Mouse (Mus musculus) kidney, embryonic 15.5 days (tissue): Measurements from ENCODE around the gene Paqr9. TPM values are rescaled to one million over a fixed set of nuclear protein-coding genes. Genes with fewer than 3 reads are reported as not detected.
A peak's percentile ranks its signal among the peaks of the same experiment; 100 is the strongest.

Source experiments
- ATAC-seq: fragments of 200-750 bp; cut with Nextera tagmentation; replicated peaks from 2 replicates; pipeline ENCODE4 v1.8.0; 2017; ENCODE audit warnings: moderate TSS enrichment; ENCODE audit not compliant: low FRiP score
- H3K27ac ChIP-seq: fragments of 300-500 bp; sonication (generic); 2 replicates; pipeline ENCODE4 v1.5.1; 2015; ENCODE audit warnings: mild to moderate bottlenecking, inconsistent platforms
- H3K27me3 ChIP-seq: fragments of 300-500 bp; sonication (generic); 2 replicates; pipeline ENCODE4 v1.6.1; 2015; ENCODE audit warnings: inconsistent platforms
- H3K36me3 ChIP-seq: fragments of 300-500 bp; sonication (generic); 2 replicates; pipeline ENCODE4 v1.6.1; 2015; ENCODE audit warnings: inconsistent platforms
- H3K4me1 ChIP-seq: fragments of 300-500 bp; sonication (generic); 2 replicates; pipeline ENCODE4 v1.6.1; 2015; ENCODE audit warnings: inconsistent platforms
- H3K4me2 ChIP-seq: fragments of 300-500 bp; sonication (generic); 2 replicates; pipeline ENCODE4 v1.6.1; 2015; ENCODE audit warnings: moderate library complexity, mild to moderate bottlenecking, inconsistent platforms
- H3K4me3 ChIP-seq: fragments of 300-500 bp; sonication (generic); replicated peaks from 2 replicates; pipeline ENCODE4 v1.5.1; 2015; ENCODE audit warnings: mild to moderate bottlenecking, inconsistent platforms
- H3K9ac ChIP-seq: fragments of 300-500 bp; sonication (generic); 2 replicates; pipeline ENCODE4 v1.6.1; 2015; ENCODE audit warnings: mild to moderate bottlenecking, inconsistent platforms
- H3K9me3 ChIP-seq: fragments of 300-500 bp; sonication (generic); replicated peaks from 2 replicates; pipeline ENCODE4 v1.6.1; 2016; ENCODE audit warnings: inconsistent platforms
- WGBS: fragments of 180-500 bp; shearing (Covaris S2); methylation state at CpG from one replicate; pipeline ENCODE4 v1.1.7; 2015; ENCODE audit warnings: mixed read lengths; 5-methylcytosine and 5-hydroxymethylcytosine counted together
- polyA plus RNA-seq: library from polyadenylated mRNA; unstranded; fragments of >200 nt; fragmentation: Nextera tagmentation; extraction: Ambion mirVana; gene quantifications from 2 replicates; pipeline ENCODE4 v1.2.1, GENCODE M21; 2015

The Paqr9 gene
- polyA plus RNA-seq, 1 experiment from 2014 or later, result 1.1 TPM

DNA sequence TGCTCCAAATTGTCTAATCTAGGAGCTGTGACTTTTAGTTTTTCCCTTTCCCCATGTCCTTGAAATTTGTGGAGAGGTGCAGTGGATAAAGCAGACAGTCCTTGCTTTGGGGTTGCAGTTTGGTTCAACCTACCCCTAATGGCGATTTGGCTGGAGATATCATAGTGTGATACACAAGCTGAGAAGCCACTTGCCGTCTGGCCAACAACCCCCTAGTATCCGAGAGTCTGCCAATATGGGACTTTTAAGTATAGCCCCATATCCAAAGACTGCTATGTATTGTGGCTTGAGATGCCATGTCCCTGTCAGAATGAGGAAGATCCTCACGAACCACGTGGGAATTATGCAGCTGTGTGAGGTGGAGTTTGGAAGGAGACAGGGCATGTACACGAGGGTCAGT is 34.1 kb upstream of the Paqr9 start:
- no peaks in the 10 kb centered on the region for H3K27me3 ChIP-seq
- 84% methylated on average over 6 of the region's 6 CpGs for WGBS
- ATAC-seq, result no peak
- no peaks in the 10 kb centered on the region for H3K9me3 ChIP-seq
- H3K4me3 ChIP-seq, result no peak overlapping the region
- H3K4me2 ChIP-seq, result no peak overlapping the region
- H3K27ac ChIP-seq, result no peak overlapping the region
- no peak overlapping the region for H3K9ac ChIP-seq
- peaks cover 6% of the 10 kb centered on the region; the same call in 1 of the 2 replicates for H3K4me1 ChIP-seq
- H3K36me3 ChIP-seq, result no peaks in the 10 kb centered on the region

GRCm38 (mm10) chr9:95525961-95526360 is 33.5 kb upstream of the Paqr9 start:
- Histone ChIP-seq H3K4me3 (no peak overlapping the region), H3K27me3 (no peaks in the 10 kb centered on the region), H3K4me2 (no peak overlapping the region), H3K4me1 (peaks cover 6% of the 10 kb centered on the region; the same call in 1 of the 2 replicates), H3K9ac (no peak overlapping the region), H3K9me3 (no peaks in the 10 kb centered on the region), H3K27ac (no peak overlapping the region), H3K36me3 (no peaks in the 10 kb centered on the region)
- peak; percentile 79; the same call in 1 of the 2 replicates for ATAC-seq
- WGBS, result 25% methylated on average over 2 of the region's 2 CpGs

GRCm38 (mm10) chr9:95527676-95528075 is 31.8 kb upstream of the Paqr9 start:
- no peaks in the 10 kb centered on the region for H3K9me3 ChIP-seq
- no peak for ATAC-seq

DNA sequence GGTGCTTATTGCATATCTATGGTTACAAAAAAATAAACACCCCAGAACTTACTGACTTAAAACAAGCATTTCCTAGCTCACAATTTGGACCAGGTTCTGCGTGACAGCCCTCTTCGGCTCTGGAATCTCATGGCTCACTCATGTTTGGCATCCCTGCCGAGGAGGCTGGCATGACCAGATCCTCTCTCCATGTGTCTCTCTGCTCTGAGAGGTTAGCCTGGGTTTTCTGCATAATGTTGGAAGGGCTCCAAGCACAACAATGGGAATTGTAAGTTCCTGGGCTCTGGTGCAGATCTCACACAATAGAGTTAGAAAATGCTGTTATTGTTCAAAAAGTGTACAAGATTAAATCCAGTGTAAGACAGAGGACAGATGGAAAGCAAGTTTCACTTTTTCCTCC is 28.3 kb upstream of the Paqr9 start:
- no peak for ATAC-seq
- Histone ChIP-seq H3K27me3 (no peaks in the 10 kb centered on the region), H3K4me1 (no peaks in the 10 kb centered on the region), H3K9me3 (no peaks in the 10 kb centered on the region), H3K36me3 (no peaks in the 10 kb centered on the region), H3K4me3 (no peak overlapping the region), H3K27ac (no peak overlapping the region), H3K4me2 (no peak overlapping the region), H3K9ac (no peak overlapping the region)
- 76% methylated on average over 3 of the region's 3 CpGs for WGBS

More at GRCm38 (mm10) chr9:95527676-95528075, 31.8 kb upstream of the Paqr9 start:
- no peak overlapping the region for H3K27ac ChIP-seq
- no peaks in the 10 kb centered on the region for H3K36me3 ChIP-seq
- H3K4me1 ChIP-seq, result no peaks in the 10 kb centered on the region
- no peak overlapping the region for H3K4me2 ChIP-seq
- H3K4me3 ChIP-seq, result no peak overlapping the region
- WGBS, result 50% methylated on average over 2 of the region's 2 CpGs
- H3K27me3 ChIP-seq, result no peaks in the 10 kb centered on the region
- H3K9ac ChIP-seq, result no peak overlapping the region

- no peaks in the 10 kb centered on the region for H3K36me3 ChIP-seq
- no peak for ATAC-seq
- H3K9me3 ChIP-seq, result no peaks in the 10 kb centered on the region
- H3K4me2 ChIP-seq, result no peak overlapping the region
- H3K27me3 ChIP-seq, result no peaks in the 10 kb centered on the region
- H3K9ac ChIP-seq, result no peak overlapping the region
- H3K4me1 ChIP-seq, result no peaks in the 10 kb centered on the region
- no peak overlapping the region for H3K27ac ChIP-seq
- WGBS, result 45% methylated on average over 6 of the region's 6 CpGs
- no peak overlapping the region for H3K4me3 ChIP-seq
These were observed 25.6 kb upstream of the Paqr9 start for GRCm38 (mm10) chr9:95533817-95534216.

DNA sequence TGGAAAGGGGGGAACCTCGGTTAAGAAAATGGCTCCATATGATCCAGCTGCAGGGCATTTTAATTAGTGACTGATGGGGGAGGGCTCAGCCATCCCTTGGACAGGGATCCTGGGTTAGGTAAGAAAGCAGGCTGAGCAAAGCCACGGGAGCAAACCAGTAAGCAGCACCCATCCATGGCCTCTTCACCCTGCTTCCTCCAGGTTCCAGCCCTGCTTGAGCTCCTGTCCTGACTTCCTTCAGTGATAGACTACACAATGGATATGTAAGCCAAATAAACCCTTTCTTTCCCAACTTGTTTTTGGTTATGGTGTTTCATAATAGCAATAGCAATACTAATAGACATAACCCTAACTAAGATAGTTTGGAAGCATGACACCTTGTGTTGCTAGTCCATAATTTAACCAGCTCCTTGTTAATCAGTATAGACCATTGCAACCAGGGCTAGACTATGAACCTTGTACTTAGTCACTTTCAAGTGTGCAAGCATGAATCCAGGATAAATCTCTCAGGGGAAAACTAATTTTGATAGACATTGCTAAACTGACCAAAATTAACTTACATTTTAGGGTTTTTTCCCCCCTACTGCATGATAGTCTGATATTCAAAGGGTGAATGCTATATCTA is 20.2 kb upstream of the Paqr9 start:
- no peak overlapping the region for H3K4me3 ChIP-seq
- no peak overlapping the region for H3K9ac ChIP-seq
- WGBS, result 56% methylated on average over 2 of the region's 2 CpGs
- H3K4me2 ChIP-seq, result no peak overlapping the region
- ATAC-seq, result no peak
- H3K4me1 ChIP-seq, result no peaks in the 10 kb centered on the region
- H3K27me3 ChIP-seq, result no peaks in the 10 kb centered on the region
- no peaks in the 10 kb centered on the region for H3K9me3 ChIP-seq
- no peak overlapping the region for H3K27ac ChIP-seq
- no peaks in the 10 kb centered on the region for H3K36me3 ChIP-seq

- Histone ChIP-seq H3K4me1 (no peaks in the 10 kb centered on the region), H3K9me3 (no peaks in the 10 kb centered on the region), H3K4me3 (no peak overlapping the region), H3K4me2 (no peak overlapping the region), H3K27ac (no peak overlapping the region), H3K27me3 (no peaks in the 10 kb centered on the region), H3K36me3 (no peaks in the 10 kb centered on the region), H3K9ac (no peak overlapping the region)
- ATAC-seq, result no peak
- WGBS, result 63% methylated on average over 4 of the region's 4 CpGs
These were observed 19.0 kb upstream of the Paqr9 start for GRCm38 (mm10) chr9:95540487-95540886.

- Histone ChIP-seq H3K9ac (no peak overlapping the region), H3K27me3 (no peaks in the 10 kb centered on the region), H3K4me2 (no peak overlapping the region), H3K4me3 (no peak overlapping the region), H3K36me3 (no peaks in the 10 kb centered on the region), H3K27ac (no peak overlapping the region), H3K4me1 (no peaks in the 10 kb centered on the region), H3K9me3 (no peaks in the 10 kb centered on the region)
- ATAC-seq, result no peak
These were observed 18.2 kb upstream of the Paqr9 start for GRCm38 (mm10) chr9:95541208-95541607.

DNA sequence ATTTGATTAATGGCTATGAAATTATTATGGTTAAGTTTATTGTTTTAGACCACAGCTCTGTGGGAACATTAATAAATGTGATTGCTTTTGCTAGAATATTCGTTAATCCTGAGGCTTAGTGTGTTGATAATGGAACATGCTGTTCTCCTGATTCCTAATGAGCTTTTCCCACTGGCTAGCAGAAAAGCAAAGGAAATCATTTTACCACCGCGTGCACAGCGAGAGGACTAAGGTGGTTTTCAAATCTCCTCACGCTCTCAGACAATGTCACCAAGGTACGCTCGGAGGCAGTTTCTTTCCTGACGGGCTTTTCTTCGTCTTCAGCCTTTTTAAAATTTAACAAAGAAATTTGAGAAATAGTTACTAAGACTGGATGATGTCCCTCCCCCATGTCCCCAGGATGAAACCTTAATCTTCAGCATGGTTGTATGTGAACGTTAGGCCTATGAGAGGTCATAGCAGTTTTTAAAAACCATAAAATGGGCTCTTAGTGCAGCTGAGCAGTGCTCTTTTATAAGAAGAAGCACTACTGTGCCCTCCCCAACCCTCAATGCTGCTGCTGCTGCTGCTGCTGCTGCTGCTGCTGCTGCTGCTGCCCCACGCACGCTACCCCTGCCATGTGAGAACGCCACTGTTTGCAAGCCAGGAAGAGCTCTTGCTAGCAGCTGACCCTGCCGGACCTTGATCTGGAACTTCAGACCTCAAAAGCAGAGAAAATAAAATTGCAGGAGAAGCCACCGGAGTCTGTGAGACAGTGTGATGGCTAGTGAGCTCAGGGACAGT is 17.6 kb upstream of the Paqr9 start:
- no peaks in the 10 kb centered on the region for H3K4me1 ChIP-seq
- H3K36me3 ChIP-seq, result no peaks in the 10 kb centered on the region
- no peaks in the 10 kb centered on the region for H3K27me3 ChIP-seq
- 68% methylated on average over 15 of the region's 15 CpGs for WGBS
- no peak overlapping the region for H3K4me2 ChIP-seq
- no peak overlapping the region for H3K9ac ChIP-seq
- no peaks in the 10 kb centered on the region for H3K9me3 ChIP-seq
- no peak for ATAC-seq
- H3K27ac ChIP-seq, result no peak overlapping the region
- no peak overlapping the region for H3K4me3 ChIP-seq

DNA sequence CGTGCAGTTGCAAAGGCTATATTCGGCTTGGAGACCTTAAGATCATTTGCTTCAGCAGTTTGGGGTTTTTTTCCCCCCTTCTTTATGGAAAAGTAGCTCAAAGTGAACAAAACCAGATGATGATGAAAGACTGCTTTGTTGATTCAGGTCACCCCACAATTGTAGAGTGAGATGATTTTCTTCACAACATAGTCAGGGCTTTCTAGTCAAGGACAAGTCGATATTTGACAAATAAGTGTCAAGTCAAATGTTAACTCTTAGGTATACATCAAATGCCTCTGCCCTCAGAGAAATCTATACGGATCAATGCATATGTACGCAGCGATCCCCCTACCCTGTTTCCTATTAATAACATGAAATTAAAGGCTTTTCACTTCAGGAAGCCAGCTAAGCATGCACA is 17.0 kb upstream of the Paqr9 start:
- ATAC-seq, result no peak
- Histone ChIP-seq H3K9me3 (no peaks in the 10 kb centered on the region), H3K4me2 (no peak overlapping the region), H3K9ac (no peak overlapping the region), H3K27me3 (no peaks in the 10 kb centered on the region), H3K4me1 (no peaks in the 10 kb centered on the region), H3K4me3 (no peak overlapping the region), H3K36me3 (no peaks in the 10 kb centered on the region), H3K27ac (no peak overlapping the region)
- 76% methylated on average over 6 of the region's 6 CpGs for WGBS

DNA sequence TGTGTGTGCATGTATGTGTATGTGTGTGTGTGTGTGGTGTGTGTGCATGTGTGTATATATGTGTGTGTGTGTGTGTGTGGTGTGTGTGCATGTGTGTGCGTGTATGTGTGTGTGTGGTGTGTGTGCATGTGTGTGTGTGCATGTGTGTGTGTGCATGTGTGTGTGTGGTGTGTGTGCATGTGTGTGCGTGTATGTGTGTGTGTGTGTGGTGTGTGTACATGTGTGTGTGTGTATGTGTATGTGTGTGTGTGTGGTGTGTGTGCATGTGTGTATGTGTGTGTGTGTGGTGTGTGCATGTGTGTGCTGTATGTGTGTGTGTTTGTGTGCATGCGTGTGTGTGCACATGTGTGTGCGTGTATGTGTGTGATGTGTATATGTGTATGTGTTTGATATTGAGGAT is 14.9 kb upstream of the Paqr9 start:
- Histone ChIP-seq H3K4me3 (no peak overlapping the region), H3K4me2 (no peak overlapping the region), H3K9ac (no peak overlapping the region), H3K9me3 (no peaks in the 10 kb centered on the region), H3K27me3 (0 out of 2 replicates have a peak, but pooled peaks cover under 1% of the 10 kb centered on the region), H3K4me1 (no peaks in the 10 kb centered on the region), H3K36me3 (no peaks in the 10 kb centered on the region), H3K27ac (no peak overlapping the region)
- no peak for ATAC-seq
- WGBS, result 97% methylated on average over 4 of the region's 4 CpGs

DNA sequence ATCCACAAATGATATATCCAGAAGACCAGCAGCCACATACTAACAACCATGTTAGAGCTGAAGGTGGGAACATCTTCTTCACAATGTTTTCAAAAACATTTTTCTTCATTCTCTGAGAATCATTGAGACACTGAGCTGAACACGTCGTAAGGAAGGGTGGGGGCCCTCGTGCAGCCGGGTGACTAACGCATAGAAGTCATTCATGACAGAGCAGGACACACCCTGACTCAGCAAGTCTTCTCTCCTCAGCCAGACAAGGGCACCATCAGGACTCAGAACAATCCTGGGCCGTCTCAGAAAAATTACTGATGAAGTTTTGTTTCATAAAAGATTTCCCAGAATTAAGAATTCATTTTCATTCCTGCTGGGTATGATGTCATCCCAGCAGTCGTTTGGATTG is 12.8 kb upstream of the Paqr9 start:
- 0 out of 2 replicates have a peak, but pooled peaks have one; percentile 60 for ATAC-seq
- no peak overlapping the region for H3K4me3 ChIP-seq
- 0 out of 2 replicates have a peak, but pooled peaks cover 3% of the 10 kb centered on the region for H3K27me3 ChIP-seq
- H3K27ac ChIP-seq, result no peak overlapping the region
- no peaks in the 10 kb centered on the region for H3K36me3 ChIP-seq
- no peaks in the 10 kb centered on the region for H3K9me3 ChIP-seq
- H3K4me1 ChIP-seq, result peaks cover 7% of the 10 kb centered on the region
- 49% methylated on average over 7 of the region's 7 CpGs for WGBS
- H3K9ac ChIP-seq, result no peak overlapping the region
- no peak overlapping the region for H3K4me2 ChIP-seq
